Mouse (Mus musculus) kidney, adult 2 months (tissue): ENCODE measurements at regions not wholly inside any gene's neighbourhood (a gene's known extent, or its start where the extent isn't known, plus 50 kb on each side); places are given as distances from the start of the nearest gene placed in this dataset.

Experiments used
- CTCF ChIP-seq: fragments of 200-500 bp; conservative IDR thresholded peaks from 2 replicates; pipeline ENCODE4 v1.5.1; 2011; ENCODE audit warnings: low read depth, mild to moderate bottlenecking, control low read depth, low read length, moderate library complexity, mixed read lengths; ENCODE audit not compliant: insufficient read depth, insufficient read length
- POLR2A ChIP-seq: fragments of 200-500 bp; IDR thresholded peaks from one replicate; pipeline ENCODE4 v1.6.1; 2011; ENCODE audit warnings: low read depth, low read length, control low read depth

- TF ChIP-seq CTCF, result no peak
- no peak for TF ChIP-seq POLR2A
Observed at GRCm38 (mm10) chr1:108562981-108563380, 973.2 kb downstream of the Serpinb8 start.
